Comparison of ENCODE assay signal across 32 mouse cellular contexts in the genomic region with DNA sequence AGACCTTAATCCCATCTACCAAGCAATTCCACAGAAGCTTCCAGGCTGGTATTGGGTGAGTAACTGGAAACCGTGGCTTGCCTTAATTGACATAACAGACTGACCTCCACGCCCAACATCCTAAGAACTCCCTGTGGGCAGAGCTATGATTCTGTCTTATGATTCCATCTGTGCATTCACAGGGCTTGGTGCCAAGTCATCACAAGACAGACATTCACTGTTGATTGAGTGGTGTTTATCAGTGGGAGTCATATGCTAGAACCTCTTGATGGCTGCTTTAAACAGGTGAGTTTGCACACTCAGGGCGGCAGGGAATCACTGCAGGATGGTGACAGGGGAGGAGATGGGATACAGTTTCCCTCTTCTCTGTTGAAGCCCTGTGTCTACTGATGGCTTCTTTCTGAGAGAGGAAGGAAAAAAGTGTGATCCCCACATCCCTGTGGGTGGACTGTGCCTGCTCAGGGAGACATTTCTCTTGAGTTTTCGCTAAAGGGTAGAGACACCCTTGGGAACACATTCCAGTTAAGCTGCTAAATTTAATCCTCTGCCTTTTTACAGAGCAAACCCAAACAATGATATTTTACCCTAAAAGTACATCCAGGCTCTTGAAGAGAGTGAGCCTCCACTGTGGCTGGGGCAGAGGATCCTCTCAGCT. TPM values are rescaled to one million over a fixed set of nuclear protein-coding genes. Genes with fewer than 3 reads are reported as not detected.
DNase-seq lines count a peak whose midpoint lies in the region; ATAC-seq lines count a peak whose summit lies in the region.
"Had no signal": no experiment of that assay in that cellular context is flagged by ENCODE, and none has a peak within 500 bp of the region (broad histone marks: within the 10 kb centered on the region; RNA-seq: fewer than 3 reads in every experiment).

No protein-coding gene starts in this region.

- H3K4me2 ChIP-seq in forebrain, embryonic 16.5 days (ENCODE audit: low read length): no peak overlapping the region
- no peak overlapping the region for H3K4me2 ChIP-seq in kidney, embryonic 16.5 days (replicated peaks; ENCODE audit: low read depth, low read length)
- H3K4me2 ChIP-seq: hindbrain, embryonic 13.5 days; limb, embryonic 13.5 days; liver, embryonic 11.5 days; lung, embryonic 15.5 days; midbrain, embryonic 11.5 days; neural tube, embryonic 12.5 days; stomach, embryonic 15.5 days had no signal

- peak; percentile 95 for ATAC-seq in frontal cortex, adult (ENCODE audit: low TSS enrichment)
- no peak for ATAC-seq in forebrain, embryonic 16.5 days
- ATAC-seq in kidney, embryonic 16.5 days (ENCODE audit: low FRiP score, low TSS enrichment): no peak
- ATAC-seq: forebrain, postnatal 0 days; intestine, postnatal 0 days; Patski had no signal

- no peaks in the 10 kb centered on the region for H3K4me1 ChIP-seq in forebrain, embryonic 16.5 days (replicated peaks; ENCODE audit: control insufficient read depth, insufficient read depth, low read length)
- no peaks in the 10 kb centered on the region for H3K4me1 ChIP-seq in kidney, embryonic 16.5 days (ENCODE audit: insufficient read depth, low read length)
- H3K4me1 ChIP-seq: hindbrain, embryonic 13.5 days; limb, embryonic 13.5 days; lung, embryonic 15.5 days; neural tube, embryonic 12.5 days; stomach, embryonic 15.5 days had no signal

- H3K27ac ChIP-seq in forebrain, embryonic 16.5 days (ENCODE audit: low read length): no peak overlapping the region
- no peak overlapping the region for H3K27ac ChIP-seq in kidney, embryonic 16.5 days (ENCODE audit: low read length)
- H3K27ac ChIP-seq: hindbrain, embryonic 13.5 days; limb, embryonic 13.5 days; lung, embryonic 15.5 days; neural tube, embryonic 12.5 days; stomach, embryonic 15.5 days had no signal

- H3K9me3 ChIP-seq in forebrain, embryonic 16.5 days (ENCODE audit: control insufficient read depth, low read length): no peaks in the 10 kb centered on the region
- H3K9me3 ChIP-seq in kidney, embryonic 16.5 days (ENCODE audit: low read length): no peaks in the 10 kb centered on the region
- H3K9me3 ChIP-seq: G1E; hindbrain, embryonic 13.5 days; limb, embryonic 13.5 days; lung, embryonic 15.5 days; neural tube, embryonic 12.5 days; stomach, embryonic 15.5 days had no signal

- intact Hi-C loops in left cerebral cortex, postnatal 25 days (cut with DNase I): loop anchor here (5.0 kb wide), 1 partner anchor 78 kb away; no protein-coding TSS in a partner anchor

- 86% methylated on average over 4 of the region's 4 CpGs for WGBS in forebrain, embryonic 16.5 days
- WGBS in kidney, embryonic 16.5 days: 75% methylated on average over 4 of the region's 4 CpGs

- H3K4me3 ChIP-seq in forebrain, embryonic 16.5 days (replicated peaks; ENCODE audit: low read length): no peak overlapping the region
- no peak overlapping the region for H3K4me3 ChIP-seq in kidney, embryonic 16.5 days (ENCODE audit: low read length)
- H3K4me3 ChIP-seq: erythroblast, embryonic 14.5 days; hindbrain, embryonic 13.5 days; limb, embryonic 13.5 days; lung, embryonic 15.5 days; myocyte; neural tube, embryonic 12.5 days; stomach, embryonic 15.5 days had no signal

- H3K27me3 ChIP-seq in forebrain, embryonic 16.5 days (replicated peaks; ENCODE audit: control insufficient read depth, insufficient read depth, low read length): no peaks in the 10 kb centered on the region
- no peaks in the 10 kb centered on the region for H3K27me3 ChIP-seq in kidney, embryonic 16.5 days (ENCODE audit: insufficient read depth, low read length)
- H3K27me3 ChIP-seq: limb, embryonic 13.5 days; lung, embryonic 15.5 days; neural tube, embryonic 12.5 days; stomach, embryonic 15.5 days had no signal

- DNase-seq in frontal cortex, postnatal 14 days (ENCODE audit: low spot score in 2 of 2): no peak
- DNase-seq in right cerebral cortex, adult 18-20 months: peak; percentile 63
- DNase-seq in right cerebral cortex, postnatal 4 days: no peak
- peak; percentile 26 to 78 for DNase-seq in left cerebral cortex, postnatal 25 days (ENCODE audit: low spot score in 2 of 2)
- DNase-seq: adrenal gland, postnatal 25 days; cerebellum, adult 18-20 months; cerebellum, postnatal 10 days; forebrain, postnatal 0 days; heart, postnatal 14 days; kidney, adult 9 months; kidney, postnatal 14 days; layer of hippocampus, adult 9-11 months; lung, postnatal 36 days; thymus, postnatal 14 days had no signal

- no peak overlapping the region for H3K9ac ChIP-seq in forebrain, embryonic 16.5 days (replicated peaks; ENCODE audit: low read depth, low read length)
- no peak overlapping the region for H3K9ac ChIP-seq in kidney, embryonic 16.5 days (replicated peaks; ENCODE audit: low read length)
- H3K9ac ChIP-seq: forebrain, postnatal 0 days; hindbrain, embryonic 13.5 days; limb, embryonic 13.5 days; lung, embryonic 15.5 days; neural tube, embryonic 12.5 days; stomach, embryonic 15.5 days had no signal

- no peaks in the 10 kb centered on the region for H3K36me3 ChIP-seq in forebrain, embryonic 16.5 days (ENCODE audit: control insufficient read depth, insufficient read depth)
- H3K36me3 ChIP-seq in kidney, embryonic 16.5 days (ENCODE audit: insufficient read depth, low read length): no peaks in the 10 kb centered on the region
- H3K36me3 ChIP-seq: G1E; hindbrain, embryonic 13.5 days; limb, embryonic 13.5 days; lung, embryonic 15.5 days; neural tube, embryonic 12.5 days; stomach, embryonic 15.5 days had no signal

RNA-seq across cellular contexts. Expression of a gene that starts 23.6 kb away (rescaled TPM):
- 100 to 1,000 TPM; 131 to 137 TPM for total RNA-seq in left cerebral cortex, postnatal 25 days (2021)
- polyA plus RNA-seq in forebrain, embryonic 16.5 days (2015; fragmentation: Nextera tagmentation; extraction: Ambion mirVana): 6.9 and 7.4 TPM in 2 replicates
- 0.06 TPM in 1 of 2 replicates, not detected in the other for polyA plus RNA-seq in kidney, embryonic 16.5 days (2015; fragmentation: Nextera tagmentation; extraction: Ambion mirVana)
- total RNA-seq: common myeloid progenitor, adult 5-6 weeks; megakaryocyte, adult 5-6 weeks had no signal
- polyA plus RNA-seq: erythroblast, embryonic 14.5 days; G1E; heart, embryonic 14.5 days had no signal

Comparison
In these comparisons a context has a peak if more than half of its experiments do, and no peak if none do; other contexts are left out.
1. DNase-seq: peak in right cerebral cortex, adult 18-20 months (single experiment) and left cerebral cortex, postnatal 25 days (2 of 2); none in frontal cortex, postnatal 14 days (0 of 2) and right cerebral cortex, postnatal 4 days (single experiment).